Mouse (Mus musculus): ENCODE data around the gene Atp1a4.

- no peak for TF ChIP-seq CTCF (IDR thresholded peaks at IDR 0.05; ENCODE audit: low read depth)
- no peak for TF ChIP-seq EP300 (optimal IDR thresholded peaks at IDR 0.05)
These were observed 44.1 kb upstream of the Atp1a4 start for GRCm38 (mm10) chr1:172302311-172302710.
